Mouse (Mus musculus): ENCODE results near the gene Fanci.

The Fanci gene

DNA sequence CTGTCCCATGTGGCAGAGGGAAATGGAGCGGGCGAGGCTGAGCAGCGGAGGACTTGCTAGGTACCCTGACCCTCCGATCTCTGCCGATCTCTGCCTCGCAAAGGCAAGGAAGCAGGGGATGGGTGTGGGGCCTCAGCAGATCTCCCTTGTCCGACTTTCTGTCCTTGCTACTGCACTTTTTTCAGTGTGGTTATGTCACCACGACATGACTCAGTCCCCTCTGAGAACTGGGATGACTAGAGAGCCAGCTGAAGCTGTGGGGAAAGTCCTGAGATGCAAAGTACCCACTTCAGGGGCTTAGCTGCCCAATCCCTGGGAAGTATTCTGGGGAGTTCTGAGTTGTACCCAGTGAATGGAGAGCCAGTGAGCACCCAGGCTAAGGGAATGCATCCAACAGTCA is 4.6 kb upstream of the Fanci start:
- DNase-seq (ENCODE audit: low spot score in 2 of 2), result no peak

GRCm38 (mm10) chr7:79387991-79388390 is 3.7 kb upstream of the Fanci start:
- no peak for DNase-seq (ENCODE audit: low spot score in 2 of 2)

- DNase-seq (ENCODE audit: low spot score in 2 of 2), result no peak
Observed at GRCm38 (mm10) chr7:79388671-79389206, 3.0 kb upstream of the Fanci start.

DNA sequence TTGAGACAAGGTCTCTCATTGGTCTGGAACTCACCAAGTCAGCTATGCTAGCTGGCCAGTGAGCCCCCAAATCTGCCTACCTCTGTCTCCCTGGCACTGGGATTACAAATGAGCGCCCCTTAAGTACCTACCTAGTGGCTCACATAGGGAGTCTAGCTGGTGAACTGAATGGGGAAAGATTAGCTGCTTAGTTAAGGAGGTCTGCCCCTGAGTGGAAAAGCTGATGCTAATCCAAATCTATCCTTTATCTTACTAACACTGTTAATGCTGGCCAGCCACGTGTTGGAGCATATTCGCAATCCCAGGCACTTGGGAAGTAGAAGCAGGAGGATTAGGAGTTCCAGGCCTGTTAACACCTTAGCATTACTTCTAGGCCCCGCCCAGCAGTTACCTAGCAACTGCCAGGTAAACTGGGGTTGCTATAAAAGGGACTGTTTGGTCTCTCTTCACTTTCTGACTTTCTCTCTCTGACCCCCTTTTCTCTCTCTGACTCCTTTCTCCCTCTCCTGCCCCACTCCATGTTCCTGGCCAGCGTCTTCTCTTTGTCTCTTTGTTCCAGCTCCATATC is 1.5 kb upstream of the Fanci start:
- DNase-seq (ENCODE audit: low spot score in 2 of 2), result no peak

- DNase-seq (ENCODE audit: low spot score in 2 of 2), result no peak
Observed at GRCm38 (mm10) chr7:79391471-79391870, 258 bp upstream of the Fanci start.

- DNase-seq (ENCODE audit: low spot score in 2 of 2), result no peak
Observed at GRCm38 (mm10) chr7:79392860-79393513, 1.3 kb downstream of the Fanci start.

DNA sequence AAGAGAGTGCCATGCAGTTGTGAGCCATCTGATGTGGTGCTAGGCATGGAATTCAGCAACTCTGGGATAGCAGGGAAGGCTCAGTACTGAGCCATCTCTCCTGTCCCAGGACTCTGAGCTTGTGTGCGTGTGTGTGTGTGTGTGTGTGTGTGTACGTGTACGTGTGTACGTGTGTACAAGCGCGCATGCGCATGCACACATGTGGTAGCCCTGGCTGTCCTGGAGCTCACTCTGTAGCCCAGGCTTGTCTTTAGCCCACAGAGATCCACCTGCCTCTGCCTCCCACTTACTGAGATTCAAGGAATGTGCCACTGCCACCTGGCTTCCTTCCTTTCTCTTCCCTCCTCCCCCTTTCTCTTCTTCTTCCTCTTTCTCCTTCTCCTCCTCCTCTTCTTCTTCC is 2.2 kb downstream of the Fanci start:
- no peak for DNase-seq (ENCODE audit: low spot score in 2 of 2)

GRCm38 (mm10) chr7:79394666-79395065 is 2.9 kb downstream of the Fanci start:
- no peak for DNase-seq (ENCODE audit: low spot score in 2 of 2)

DNA sequence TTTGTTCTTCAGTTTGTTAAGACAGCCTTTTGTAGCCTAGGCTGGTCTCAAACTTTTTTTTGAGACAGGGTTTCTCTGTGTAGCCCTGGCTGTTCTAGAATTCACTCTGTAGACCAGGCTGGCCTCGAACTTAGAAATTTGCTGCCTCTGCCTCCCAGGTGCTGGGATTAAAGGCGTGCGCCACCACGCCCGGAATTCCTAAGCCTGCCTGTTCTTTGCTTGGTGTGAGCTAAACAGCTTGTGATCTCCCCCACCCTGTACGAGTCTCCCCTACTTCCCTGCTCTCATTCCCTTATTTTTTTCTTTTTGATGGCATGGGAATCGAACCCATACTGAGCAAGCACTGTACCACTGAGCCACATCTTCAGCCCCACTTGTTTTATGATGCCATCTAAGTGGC is 3.5 kb downstream of the Fanci start:
- no peak for DNase-seq (ENCODE audit: low spot score in 2 of 2)

DNA sequence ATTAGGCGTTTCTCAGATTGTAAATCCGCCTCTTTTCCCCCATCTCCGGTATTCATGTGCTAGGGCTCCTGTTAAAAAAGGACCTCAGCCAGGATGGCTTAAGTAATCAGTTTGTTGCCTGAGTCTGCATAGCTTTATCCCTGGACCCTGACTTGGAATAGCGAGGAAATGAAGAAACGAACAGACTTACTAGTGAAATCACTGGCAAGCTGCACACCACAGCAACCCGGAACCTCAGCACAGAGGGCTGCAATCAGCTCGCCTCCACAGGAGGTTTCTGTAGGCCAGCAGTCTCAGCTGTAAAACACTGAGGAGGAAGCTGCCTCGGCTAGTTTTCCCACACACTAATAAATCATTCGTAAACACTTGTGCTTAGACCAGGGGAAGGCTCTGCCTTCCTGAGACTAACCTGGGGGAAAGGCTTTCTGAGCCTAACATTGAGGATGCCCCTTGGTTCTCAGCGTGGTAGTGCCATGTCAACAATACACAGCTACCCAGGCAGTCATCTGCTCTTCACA is 5.8 kb downstream of the Fanci start:
- no peak for DNase-seq (ENCODE audit: low spot score in 2 of 2)

DNA sequence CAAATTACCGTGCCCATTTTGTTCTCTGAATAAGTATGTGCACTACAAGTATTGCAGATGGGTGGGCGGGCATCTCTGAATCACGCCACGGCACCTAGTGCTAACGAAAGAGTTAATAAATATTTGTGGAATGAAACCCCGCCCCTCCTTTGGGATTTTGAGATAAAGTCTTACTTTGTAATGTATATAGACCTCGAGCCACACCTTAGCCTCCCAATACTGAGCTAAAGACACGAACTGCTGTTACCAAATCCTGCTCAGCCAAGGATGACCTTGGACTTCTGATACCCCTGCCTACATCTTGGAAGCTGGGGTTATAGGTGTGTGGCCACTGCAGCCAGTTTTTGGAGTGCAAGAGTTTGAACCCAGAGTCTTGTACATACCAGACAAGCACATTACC is 6.7 kb downstream of the Fanci start:
- no peak for DNase-seq (ENCODE audit: low spot score in 2 of 2)

DNA sequence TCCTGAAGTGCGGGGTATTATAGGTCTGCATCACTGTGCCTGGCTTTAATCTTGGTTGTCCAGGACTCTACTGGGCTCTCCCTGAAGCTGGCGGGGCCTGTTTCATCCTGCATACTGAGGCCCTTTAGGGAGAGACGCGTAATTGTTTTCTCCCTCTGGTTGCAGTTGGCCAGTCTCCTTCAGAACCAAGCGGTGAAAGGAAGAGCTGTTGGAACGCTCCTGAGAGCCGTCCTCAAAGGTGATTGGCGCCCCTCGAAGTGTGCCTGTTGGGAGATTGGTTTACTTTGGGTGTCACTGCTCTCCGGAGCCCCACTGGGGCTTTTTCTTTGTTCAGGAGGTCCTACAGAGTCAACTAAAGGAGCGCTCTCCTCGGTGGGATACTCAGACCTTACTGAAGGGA is 7.2 kb downstream of the Fanci start:
- no peak for DNase-seq (ENCODE audit: low spot score in 2 of 2)

DNA sequence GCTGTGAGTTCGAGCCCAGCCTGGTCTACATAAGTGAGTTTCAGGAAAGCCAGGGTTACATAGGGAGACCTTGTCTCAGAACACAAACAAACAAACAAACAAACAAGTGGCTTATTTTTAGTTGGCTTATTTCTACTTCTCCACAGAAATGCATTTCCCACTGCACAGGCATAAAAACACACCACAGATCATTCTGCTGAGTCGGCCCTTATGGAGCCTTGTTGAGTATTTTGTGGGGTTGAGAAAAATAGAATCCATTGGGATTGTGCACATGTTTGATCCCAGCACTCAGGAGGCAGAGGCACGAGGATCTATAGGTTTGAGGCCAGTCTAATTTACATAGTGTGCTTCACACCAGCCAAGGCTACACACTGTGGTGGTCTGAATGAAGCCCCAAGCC is 8.6 kb downstream of the Fanci start:
- DNase-seq (ENCODE audit: low spot score in 2 of 2), result no peak

DNA sequence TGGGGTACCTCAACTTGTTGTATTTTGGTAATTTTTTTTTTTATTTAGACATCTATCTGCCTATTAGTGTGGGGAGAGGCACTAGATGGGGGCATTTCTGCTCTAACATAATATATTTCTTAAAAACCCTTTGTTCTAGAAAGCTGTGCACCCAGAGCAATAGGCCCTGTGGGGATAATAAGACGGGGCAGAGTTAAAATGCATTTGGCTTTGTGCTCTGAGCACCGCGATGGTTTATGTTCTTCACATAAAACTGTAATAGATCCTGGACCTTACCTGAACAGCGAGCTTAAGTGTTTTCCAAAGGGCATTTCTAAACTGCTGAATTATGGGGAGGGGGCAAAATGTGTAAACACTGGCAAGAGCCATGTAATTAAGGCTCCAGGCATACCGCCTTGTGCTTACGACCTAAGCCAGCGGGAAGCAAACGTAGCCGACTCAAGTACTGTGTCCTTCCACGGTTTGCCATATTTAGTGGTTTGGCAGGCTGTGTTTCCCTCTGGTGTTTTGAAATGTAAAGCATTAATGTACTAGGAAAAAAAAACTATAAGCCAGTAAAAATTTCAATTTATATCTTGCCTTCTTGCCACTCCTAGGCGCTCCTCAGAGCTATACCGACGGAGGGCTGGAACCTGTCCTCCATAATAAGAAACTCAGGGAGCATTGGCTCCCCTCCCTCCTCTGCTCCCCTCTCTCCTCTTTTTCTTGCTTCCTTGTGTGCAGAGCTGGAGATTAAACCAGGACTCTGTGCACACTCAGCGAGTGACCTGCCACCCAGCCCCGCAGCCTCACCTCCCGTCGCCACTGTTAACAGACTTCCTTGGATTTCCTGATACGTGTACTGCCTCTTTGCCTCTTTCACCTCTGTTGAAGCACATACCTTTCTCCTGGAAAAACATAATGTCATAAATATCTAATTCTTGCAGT is 23.0 kb downstream of the Fanci start:
- no peak for DNase-seq (ENCODE audit: low spot score in 2 of 2)

GRCm38 (mm10) chr7:79419950-79420349 is 28.2 kb downstream of the Fanci start:
- DNase-seq (ENCODE audit: low spot score in 2 of 2), result no peak

GRCm38 (mm10) chr7:79422876-79423275 is 31.1 kb downstream of the Fanci start:
- no peak for DNase-seq (ENCODE audit: low spot score in 2 of 2)

GRCm38 (mm10) chr7:79425804-79426203 is 34.1 kb downstream of the Fanci start:
- DNase-seq (ENCODE audit: low spot score in 2 of 2), result no peak

- DNase-seq (ENCODE audit: low spot score in 2 of 2), result no peak
Observed at GRCm38 (mm10) chr7:79428243-79428642, 36.5 kb downstream of the Fanci start.

DNA sequence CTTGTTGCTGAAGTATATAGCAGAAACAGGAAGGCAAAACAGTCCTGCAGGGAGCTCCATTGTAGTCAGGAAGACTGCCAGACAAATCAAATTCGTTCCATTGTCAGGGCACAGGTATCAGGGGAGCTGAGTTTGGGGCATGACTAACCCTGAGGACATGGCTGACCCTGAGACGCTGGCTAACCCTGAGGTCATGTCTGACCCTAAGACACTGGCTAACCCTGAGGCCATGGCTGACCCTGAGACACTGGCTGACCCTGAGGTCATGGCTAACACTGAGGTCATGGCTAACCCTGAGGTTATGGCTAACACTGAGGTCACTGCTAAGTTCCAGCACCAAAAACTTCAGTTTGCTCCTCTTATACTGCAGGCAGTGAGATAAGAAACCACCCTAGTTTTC is 48.3 kb downstream of the Fanci start:
- no peak for DNase-seq (ENCODE audit: low spot score in 2 of 2)

DNA sequence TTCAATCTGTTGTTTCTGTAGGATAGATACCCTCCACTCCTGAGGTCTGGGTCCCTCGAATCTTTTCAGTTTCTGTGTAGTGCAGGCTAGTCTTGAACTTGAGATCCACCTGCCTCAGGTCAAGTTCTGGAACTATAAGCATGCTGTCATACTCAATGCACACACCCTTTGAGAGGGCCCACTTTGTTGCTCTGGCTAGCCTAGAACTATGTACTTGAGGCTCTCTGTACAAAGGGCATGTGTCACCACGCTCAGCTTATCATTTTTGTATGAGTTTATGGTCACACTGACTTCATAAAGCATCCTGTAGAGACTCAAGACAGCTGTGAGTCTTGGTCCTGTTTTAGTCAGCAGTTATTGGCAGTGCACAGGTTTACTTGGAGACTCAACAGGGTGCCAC is 55.3 kb downstream of the Fanci start:
- no peak for DNase-seq (ENCODE audit: low spot score in 2 of 2)

DNA sequence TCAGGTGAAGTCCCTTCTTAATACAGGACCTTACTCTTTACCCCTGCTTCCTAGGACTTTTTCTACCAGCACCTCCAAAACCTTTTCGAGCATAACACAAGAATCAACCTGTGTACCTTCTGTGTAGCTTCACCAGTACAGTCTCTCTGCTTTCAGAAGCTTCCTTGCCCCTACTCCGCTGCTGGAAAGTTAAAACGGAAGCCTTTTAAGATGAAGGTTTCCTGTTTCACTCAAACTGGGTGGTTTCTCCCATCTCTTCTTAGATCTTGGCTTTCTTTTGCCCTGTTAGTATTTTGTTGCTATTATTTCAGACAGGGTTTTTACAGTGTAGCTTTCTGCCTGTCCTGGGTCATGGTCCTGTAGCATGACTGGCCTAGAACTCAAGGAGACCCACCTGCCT is 55.8 kb downstream of the Fanci start:
- DNase-seq (ENCODE audit: low spot score in 2 of 2), result no peak

GRCm38 (mm10) chr7:79461721-79462120 is 70.0 kb downstream of the Fanci start:
- DNase-seq (ENCODE audit: low spot score in 2 of 2), result no peak
